Mouse (Mus musculus) hindbrain, postnatal 0 days (tissue): ENCODE data around the gene Adprhl1. TPM values are rescaled to one million over a fixed set of nuclear protein-coding genes. Genes with fewer than 3 reads are reported as not detected.

ENCODE experiments used
- ATAC-seq: fragments of 200-750 bp; cut with Nextera tagmentation; 2 replicates; pipeline ENCODE4 v1.8.0; 2017; ENCODE audit warnings: mild to moderate bottlenecking, moderate TSS enrichment, moderate library complexity
- DNase-seq: peaks from one replicate; pipeline ENCODE4 v3.0.0-alpha.2; 2015; ENCODE audit warnings: low spot score
- H3K27ac ChIP-seq: fragments of 300-500 bp; sonication (generic); 2 replicates; pipeline ENCODE4 v1.5.1; 2014; ENCODE audit warnings: mild to moderate bottlenecking
- H3K27me3 ChIP-seq: fragments of 300-500 bp; sonication (generic); 2 replicates; pipeline ENCODE4 v1.6.1; 2014; ENCODE audit warnings: low read length, mixed read lengths; ENCODE audit not compliant: insufficient read depth
- H3K36me3 ChIP-seq: fragments of 300-500 bp; sonication (generic); 2 replicates; pipeline ENCODE4 v1.6.1; 2014; ENCODE audit warnings: low read length, mixed read lengths; ENCODE audit not compliant: insufficient read depth
- H3K4me1 ChIP-seq: fragments of 300-500 bp; sonication (generic); 2 replicates; pipeline ENCODE4 v1.6.1; 2014; ENCODE audit warnings: antibody characterized with exemption, low read length, mixed read lengths; ENCODE audit not compliant: insufficient read depth
- H3K4me2 ChIP-seq: fragments of 300-500 bp; sonication (generic); 2 replicates; pipeline ENCODE4 v1.6.1; 2014; ENCODE audit warnings: low read depth, mild to moderate bottlenecking, low read length, moderate library complexity, mixed read lengths
- H3K4me3 ChIP-seq: fragments of 300-500 bp; sonication (generic); 2 replicates; pipeline ENCODE4 v1.5.1; 2014; ENCODE audit warnings: low read length
- H3K9ac ChIP-seq: fragments of 300-500 bp; sonication (generic); replicated peaks from 2 replicates; pipeline ENCODE4 v1.6.1; 2014; ENCODE audit warnings: mild to moderate bottlenecking, low read length, moderate library complexity, mixed read lengths
- H3K9me3 ChIP-seq: fragments of 300-500 bp; sonication (generic); 2 replicates; pipeline ENCODE4 v1.6.1; 2016; ENCODE audit warnings: low read length, mixed read lengths
- CTCF ChIP-seq: IDR thresholded peaks from 2 replicates; pipeline ENCODE4 v1.5.1; 2016; ENCODE audit warnings: antibody characterized with exemption, control low read depth, low read depth
- WGBS: fragments of 180-500 bp; shearing (Covaris S2); extraction: QIAGEN DNeasy Blood & Tissue Kit; methylation state at CpG from one replicate; pipeline ENCODE4 v1.1.7; 2014; 5-methylcytosine and 5-hydroxymethylcytosine counted together
- polyA plus RNA-seq: library from polyadenylated mRNA; unstranded; fragments of >200 nt; fragmentation: Nextera tagmentation; extraction: Ambion mirVana; gene quantifications from 2 replicates; pipeline ENCODE4 v1.2.1, GENCODE M21; 2015
- total RNA-seq: library from RNA; depleted of rRNA; stranded (reverse); fragments of >200 nt; gene quantifications from 2 replicates; pipeline ENCODE4 v1.2.3, GENCODE M21; 2014

Gene Adprhl1
- total and polyA plus RNA-seq, 2 experiments from 2014 or later: 0.14 TPM; not detected in 1

DNA sequence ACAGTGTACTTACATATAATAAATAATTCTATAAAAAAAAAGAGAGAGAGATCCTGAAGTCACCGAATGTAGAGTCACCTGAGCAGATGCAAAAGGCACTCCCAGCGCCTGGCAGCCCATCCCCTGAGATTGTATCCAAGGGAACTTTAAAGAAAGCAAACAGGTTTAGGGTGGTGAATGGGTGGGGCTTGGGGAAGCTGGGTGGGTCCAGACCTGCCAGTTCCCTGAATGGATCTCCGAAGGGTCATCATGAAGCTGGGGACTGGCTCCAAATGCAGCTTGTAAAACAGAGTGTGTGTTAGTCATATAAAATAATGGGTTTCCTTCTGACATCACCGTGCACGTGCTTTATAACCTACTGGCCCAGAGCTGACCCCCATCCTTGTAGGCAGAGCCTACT, 47.7 kb downstream of the Adprhl1 start:
- no peaks in the 10 kb centered on the region for H3K9me3 ChIP-seq
- no peak overlapping the region for H3K9ac ChIP-seq
- H3K27ac ChIP-seq: no peak overlapping the region
- no peaks in the 10 kb centered on the region for H3K36me3 ChIP-seq
- WGBS: 51% methylated on average over 5 of the region's 5 CpGs
- peaks cover 15% of the 10 kb centered on the region; the same call in 1 of the 2 replicates for H3K27me3 ChIP-seq
- no peak overlapping the region for H3K4me3 ChIP-seq
- no peak for TF ChIP-seq CTCF
- no peak for DNase-seq
- no peak for ATAC-seq
- 0 out of 2 replicates have a peak, but pooled peaks cover under 1% of the 10 kb centered on the region for H3K4me1 ChIP-seq
- H3K4me2 ChIP-seq: no peak overlapping the region

- no peak for TF ChIP-seq CTCF
- H3K36me3 ChIP-seq: no peaks in the 10 kb centered on the region
- H3K27me3 ChIP-seq: peaks cover 15% of the 10 kb centered on the region; the same call in 1 of the 2 replicates
- H3K4me3 ChIP-seq: no peak overlapping the region
- 82% methylated on average over 5 of the region's 5 CpGs for WGBS
- no peak overlapping the region for H3K4me2 ChIP-seq
- H3K9ac ChIP-seq: no peak overlapping the region
- no peak overlapping the region for H3K27ac ChIP-seq
- no peaks in the 10 kb centered on the region for H3K9me3 ChIP-seq
- H3K4me1 ChIP-seq: 0 out of 2 replicates have a peak, but pooled peaks cover 7% of the 10 kb centered on the region
- ATAC-seq (no peak), DNase-seq (no peak)
Measured at GRCm38 (mm10) chr8:13205311-13205710, 48.7 kb downstream of the Adprhl1 start.

- WGBS: 76% methylated on average over 12 of the region's 12 CpGs
Measured at GRCm38 (mm10) chr8:13204371-13205140, 49.4 kb downstream of the Adprhl1 start.

DNA sequence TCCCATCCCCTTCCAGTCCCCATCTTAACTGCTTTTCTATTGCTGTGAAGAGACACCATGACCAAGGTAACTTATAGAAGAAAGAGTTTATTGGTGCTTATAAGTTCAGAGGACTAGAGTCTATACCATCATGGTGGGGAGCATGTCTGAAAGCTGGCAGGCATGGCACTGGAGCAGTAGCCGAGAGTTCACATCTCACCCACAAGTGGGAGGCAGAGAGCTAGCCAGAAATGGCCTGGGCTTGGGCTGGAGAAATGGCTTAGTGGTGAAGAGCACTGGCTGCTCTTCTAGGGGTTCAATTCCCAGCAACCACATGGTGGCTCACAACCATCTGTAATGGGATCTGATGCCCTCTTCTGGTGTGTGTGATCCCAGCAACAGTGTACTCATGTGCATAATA, 50.5 kb downstream of the Adprhl1 start:
- TF ChIP-seq CTCF: peak; percentile 34; the same call in 1 of the 2 replicates

More at GRCm38 (mm10) chr8:13204371-13205140, 49.4 kb downstream of the Adprhl1 start:
- H3K9ac ChIP-seq: no peak overlapping the region
- DNase-seq (no peak), ATAC-seq (no peak)
- TF ChIP-seq CTCF: no peak
- H3K27me3 ChIP-seq: peaks cover 15% of the 10 kb centered on the region; the same call in 1 of the 2 replicates
- peaks cover 10% of the 10 kb centered on the region; the same call in 1 of the 2 replicates for H3K4me1 ChIP-seq
- no peaks in the 10 kb centered on the region for H3K36me3 ChIP-seq
- no peak overlapping the region for H3K27ac ChIP-seq
- H3K4me3 ChIP-seq: no peak overlapping the region
- H3K9me3 ChIP-seq: no peaks in the 10 kb centered on the region
- no peak overlapping the region for H3K4me2 ChIP-seq

GRCm38 (mm10) chr8:13202806-13203205, 51.2 kb downstream of the Adprhl1 start:
- ATAC-seq (no peak), DNase-seq (no peak)
- H3K4me2 ChIP-seq: no peak overlapping the region
- TF ChIP-seq CTCF: no peak
- no peak overlapping the region for H3K9ac ChIP-seq
- no peak overlapping the region for H3K27ac ChIP-seq
- H3K27me3 ChIP-seq: peaks cover 15% of the 10 kb centered on the region; the same call in 1 of the 2 replicates
- peaks cover 10% of the 10 kb centered on the region; the same call in 1 of the 2 replicates for H3K4me1 ChIP-seq
- no peaks in the 10 kb centered on the region for H3K9me3 ChIP-seq
- no peaks in the 10 kb centered on the region for H3K36me3 ChIP-seq
- 92% methylated on average over 3 of the region's 3 CpGs for WGBS
- H3K4me3 ChIP-seq: no peak overlapping the region

More for the DNA sequence above, 50.5 kb downstream of the Adprhl1 start:
- Histone ChIP-seq H3K36me3 (no peaks in the 10 kb centered on the region), H3K4me3 (no peak overlapping the region), H3K9me3 (no peaks in the 10 kb centered on the region), H3K27ac (no peak overlapping the region), H3K4me2 (no peak overlapping the region), H3K27me3 (peaks cover 15% of the 10 kb centered on the region; the same call in 1 of the 2 replicates), H3K9ac (no peak overlapping the region), H3K4me1 (peaks cover 10% of the 10 kb centered on the region; the same call in 1 of the 2 replicates)
- ATAC-seq (no peak), DNase-seq (no peak)
- WGBS: 57% methylated on average over 1 of the region's 1 CpGs

DNA sequence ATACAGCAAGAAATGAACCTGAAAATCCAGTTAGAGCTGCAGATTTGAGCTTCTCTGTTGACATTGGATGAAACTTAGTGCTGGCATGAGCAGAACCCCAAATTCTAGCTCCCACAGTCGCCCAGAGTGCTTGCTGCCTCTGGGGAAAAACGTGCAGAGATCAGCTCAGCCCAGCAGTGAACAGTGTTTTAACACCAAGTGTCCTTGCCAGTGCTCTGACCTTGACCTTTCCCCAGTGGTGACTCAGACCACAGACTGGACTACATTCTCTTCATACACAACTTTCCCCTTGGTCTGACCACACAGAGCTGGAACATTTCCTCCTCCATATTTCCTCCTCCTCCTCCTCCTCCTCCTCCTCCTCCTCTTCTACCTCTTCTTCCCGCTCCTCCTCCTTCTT, 51.9 kb downstream of the Adprhl1 start:
- TF ChIP-seq CTCF: no peak
- ATAC-seq: no peak
- no peak for DNase-seq
- H3K36me3 ChIP-seq: no peaks in the 10 kb centered on the region
- H3K4me1 ChIP-seq: peaks cover 10% of the 10 kb centered on the region; the same call in 1 of the 2 replicates
- no peak overlapping the region for H3K9ac ChIP-seq
- no peak overlapping the region for H3K4me2 ChIP-seq
- no peak overlapping the region for H3K27ac ChIP-seq
- H3K9me3 ChIP-seq: no peaks in the 10 kb centered on the region
- 50% methylated on average over 3 of the region's 3 CpGs for WGBS
- no peak overlapping the region for H3K4me3 ChIP-seq
- peaks cover 15% of the 10 kb centered on the region; the same call in 1 of the 2 replicates for H3K27me3 ChIP-seq

GRCm38 (mm10) chr8:13201013-13201334, 53.0 kb downstream of the Adprhl1 start:
- Histone ChIP-seq H3K4me3 (peak overlapping the region; percentile 70), H3K4me2 (peak overlapping the region; percentile 79), H3K27me3 (peaks cover 15% of the 10 kb centered on the region; the same call in 1 of the 2 replicates), H3K27ac (no peak overlapping the region), H3K9ac (peak overlapping the region; percentile 65), H3K36me3 (no peaks in the 10 kb centered on the region), H3K9me3 (no peaks in the 10 kb centered on the region), H3K4me1 (peaks cover 10% of the 10 kb centered on the region; the same call in 1 of the 2 replicates)
- TF ChIP-seq CTCF: no peak
- 3% methylated on average over 18 of the region's 18 CpGs for WGBS
- DNase-seq: no peak
- ATAC-seq: no peak
